In the genomic region with DNA sequence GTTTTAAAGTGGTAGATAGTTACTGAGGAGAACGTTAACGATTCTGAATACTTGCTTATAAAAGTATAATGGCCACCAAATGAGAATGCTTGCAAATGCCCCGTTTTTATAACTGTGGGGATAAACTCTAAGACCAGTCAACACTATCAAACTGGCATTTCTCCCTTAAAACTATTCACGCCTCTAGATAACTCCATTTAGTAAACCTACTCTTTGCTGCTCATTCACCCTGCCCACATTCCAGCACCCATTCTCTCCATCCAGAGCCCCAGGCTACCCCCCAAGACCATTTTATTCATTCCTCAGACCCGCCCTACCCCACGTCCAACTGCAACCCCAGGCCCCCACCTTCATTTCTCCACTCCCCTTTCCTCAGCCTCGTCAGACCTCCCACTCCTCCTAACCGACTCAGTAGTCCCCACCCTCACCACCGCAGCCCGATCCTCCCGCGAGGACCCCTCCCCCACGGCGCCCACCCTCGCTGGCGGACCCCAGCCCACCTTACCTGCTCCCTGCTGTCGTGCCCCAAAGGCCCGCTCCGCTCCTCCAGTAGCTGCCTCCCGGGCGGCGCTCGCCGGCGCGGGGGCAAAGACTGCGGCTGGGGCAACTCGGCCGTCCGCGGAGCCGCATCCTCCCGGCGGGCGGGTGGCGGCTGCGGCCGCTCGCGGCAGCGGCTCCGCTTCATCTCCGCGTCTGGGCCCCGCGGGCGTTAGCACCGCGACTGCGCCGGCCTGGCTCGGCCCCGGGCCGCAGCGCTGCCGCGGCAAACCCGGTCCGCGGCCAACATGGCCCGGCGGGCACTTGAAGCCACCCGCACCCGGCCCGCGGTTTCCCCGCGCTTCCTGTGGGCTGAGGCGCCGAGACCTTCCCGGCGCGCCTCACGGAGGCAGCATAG, we compare ENCODE assay signal across 7 mouse cellular contexts. TPM values are rescaled to one million over a fixed set of nuclear protein-coding genes. Genes with fewer than 3 reads are reported as not detected.
A peak's percentile ranks its signal among the peaks of the same experiment; 100 is the strongest.
DNase-seq lines count a peak whose midpoint lies in the region; ATAC-seq and TF ChIP-seq lines count a peak whose summit lies in the region.

No protein-coding gene starts in this region.

- H3K4me3 ChIP-seq in hindbrain, postnatal 0 days (ENCODE audit: low read length), result peak overlapping the region; percentile 95
- peak overlapping the region; percentile 80 for H3K4me3 ChIP-seq in limb, embryonic 11.5 days (ENCODE audit: low read depth, low read length)
- peak overlapping the region; percentile 95 for H3K4me3 ChIP-seq in midbrain, embryonic 13.5 days (replicated peaks)

- 0 out of 2 replicates have a peak, but pooled peaks cover 16% of the 10 kb centered on the region for H3K4me1 ChIP-seq in hindbrain, postnatal 0 days (ENCODE audit: insufficient read depth, low read length)
- H3K4me1 ChIP-seq in limb, embryonic 11.5 days (ENCODE audit: control insufficient read depth, insufficient read depth, low read length), result peaks cover 7% of the 10 kb centered on the region; the same call in 1 of the 2 replicates
- H3K4me1 ChIP-seq in midbrain, embryonic 13.5 days (replicated peaks), result peaks cover 25% of the 10 kb centered on the region

- H3K9ac ChIP-seq in hindbrain, postnatal 0 days (replicated peaks; ENCODE audit: low read length), result peak overlapping the region; percentile 90
- peak overlapping the region; percentile 88 for H3K9ac ChIP-seq in limb, embryonic 11.5 days (ENCODE audit: low read length)
- peak overlapping the region; percentile 94 for H3K9ac ChIP-seq in midbrain, embryonic 13.5 days (replicated peaks)

- no peaks in the 10 kb centered on the region for H3K27me3 ChIP-seq in hindbrain, postnatal 0 days (ENCODE audit: insufficient read depth, low read length)
- H3K27me3 ChIP-seq in limb, embryonic 11.5 days (ENCODE audit: control insufficient read depth, insufficient read depth, low read length), result no peaks in the 10 kb centered on the region
- no peaks in the 10 kb centered on the region for H3K27me3 ChIP-seq in midbrain, embryonic 13.5 days

- peak; percentile 67 for ATAC-seq in hindbrain, postnatal 0 days
- ATAC-seq in limb, embryonic 11.5 days (ENCODE audit: insufficient number of reproducible peaks, low FRiP score, low TSS enrichment, low read depth), result peak; percentile 77
- ATAC-seq in midbrain, embryonic 13.5 days, result peak; percentile 82

- H3K4me2 ChIP-seq in hindbrain, postnatal 0 days (ENCODE audit: low read depth, low read length), result peak overlapping the region; percentile 62
- H3K4me2 ChIP-seq in limb, embryonic 11.5 days (ENCODE audit: low read depth, severe bottlenecking), result peak overlapping the region; percentile 50
- H3K4me2 ChIP-seq in midbrain, embryonic 13.5 days (replicated peaks), result peak overlapping the region; percentile 70

- H3K27ac ChIP-seq in hindbrain, postnatal 0 days, result peak overlapping the region; percentile 94
- H3K27ac ChIP-seq in limb, embryonic 11.5 days (replicated peaks; ENCODE audit: low read depth, low read length), result peak overlapping the region; percentile 86
- H3K27ac ChIP-seq in midbrain, embryonic 13.5 days, result peak overlapping the region; percentile 96

- DNase-seq in R1 (ENCODE audit: low read depth, low spot score), result peak; percentile 86
- DNase-seq in cerebellum, adult 9-10 months, result peak; percentile 44
- DNase-seq in gastrocnemius, adult 18-20 months (ENCODE audit: low spot score), result peak; percentile 16
- peak; percentile 48 for DNase-seq in hindbrain, postnatal 0 days (ENCODE audit: low spot score)
- DNase-seq in limb, embryonic 11.5 days (ENCODE audit: low spot score), result peak; percentile 80
- peak; percentile 57 to 84 for DNase-seq in spleen, postnatal 4 days (ENCODE audit: low spot score in 2 of 2)

- 4% methylated on average over 62 of the region's 74 CpGs for WGBS in hindbrain, postnatal 0 days
- under 1% methylated on average over 73 of the region's 74 CpGs for WGBS in limb, embryonic 11.5 days
- under 1% methylated on average over 72 of the region's 74 CpGs for WGBS in midbrain, embryonic 13.5 days

- peaks cover 6% of the 10 kb centered on the region; the same call in 1 of the 2 replicates for H3K9me3 ChIP-seq in hindbrain, postnatal 0 days (ENCODE audit: low read length)
- no peaks in the 10 kb centered on the region for H3K9me3 ChIP-seq in limb, embryonic 11.5 days (ENCODE audit: control insufficient read depth, low read length)
- H3K9me3 ChIP-seq in midbrain, embryonic 13.5 days, result no peaks in the 10 kb centered on the region

- TF ChIP-seq CTCF in hindbrain, postnatal 0 days (IDR thresholded peaks at IDR 0.05; ENCODE audit: low read depth), result no peak

- no peaks in the 10 kb centered on the region for H3K36me3 ChIP-seq in hindbrain, postnatal 0 days (ENCODE audit: insufficient read depth, low read length)
- no peaks in the 10 kb centered on the region for H3K36me3 ChIP-seq in limb, embryonic 11.5 days (ENCODE audit: control insufficient read depth, insufficient read depth, low read length)
- H3K36me3 ChIP-seq in midbrain, embryonic 13.5 days, result no peaks in the 10 kb centered on the region

RNA-seq across cellular contexts. Expression of a gene that starts 0.5 kb away (rescaled TPM):
- total RNA-seq in gastrocnemius, adult 18-20 months (2021), result 10 to 100 TPM; 90.1 to 90.3 TPM
- 63.9 and 80.6 TPM in 2 replicates for total RNA-seq in hindbrain, postnatal 0 days (2014; rRNA removed)
- 20.7 and 25.5 TPM in 2 replicates for polyA plus RNA-seq in hindbrain, postnatal 0 days (2015; fragmentation: Nextera tagmentation; extraction: Ambion mirVana)
- polyA plus RNA-seq in limb, embryonic 11.5 days (2014; fragmentation: Nextera tagmentation; extraction: Ambion mirVana), result 28.3 and 38.9 TPM in 2 replicates
- 45.0 and 47.0 TPM in 2 replicates for polyA plus RNA-seq in midbrain, embryonic 13.5 days (2015; fragmentation: Nextera tagmentation; extraction: Ambion mirVana)

RNA-seq across cellular contexts. Expression of a gene that starts 43.9 kb away (rescaled TPM):
- 10 to 100 TPM; 19.0 to 20.8 TPM for total RNA-seq in gastrocnemius, adult 18-20 months (2021)
- total RNA-seq in hindbrain, postnatal 0 days (2014; rRNA removed), result 3.8 and 4.6 TPM in 2 replicates
- polyA plus RNA-seq in hindbrain, postnatal 0 days (2015; fragmentation: Nextera tagmentation; extraction: Ambion mirVana), result 11.1 and 12.1 TPM in 2 replicates
- polyA plus RNA-seq in limb, embryonic 11.5 days (2014; fragmentation: Nextera tagmentation; extraction: Ambion mirVana), result 5.7 and 6.2 TPM in 2 replicates
- polyA plus RNA-seq in midbrain, embryonic 13.5 days (2015; fragmentation: Nextera tagmentation; extraction: Ambion mirVana), result 14.4 and 15.1 TPM in 2 replicates

Comparison
In these comparisons a context has a peak if more than half of its experiments do, and no peak if none do; other contexts are left out.
1. Peak in every context shown above with its lines: DNase-seq, ATAC-seq, H3K4me3 ChIP-seq and H3K27ac ChIP-seq.
2. DNase-seq: peak in every context shown above with its lines; median percentile 86 in R1; 80 in limb, embryonic 11.5 days; 70 in spleen, postnatal 4 days; 48 in hindbrain, postnatal 0 days; 44 in cerebellum, adult 9-10 months; 16 in gastrocnemius, adult 18-20 months.